Mouse (Mus musculus): Measurements from ENCODE around the gene Fam241a. TPM values are rescaled to one million over a fixed set of nuclear protein-coding genes. Genes with fewer than 3 reads are reported as not detected.

The Fam241a gene
- polyA plus RNA-seq, 1 experiment from 2014 or later, result 10.7 TPM

DNA sequence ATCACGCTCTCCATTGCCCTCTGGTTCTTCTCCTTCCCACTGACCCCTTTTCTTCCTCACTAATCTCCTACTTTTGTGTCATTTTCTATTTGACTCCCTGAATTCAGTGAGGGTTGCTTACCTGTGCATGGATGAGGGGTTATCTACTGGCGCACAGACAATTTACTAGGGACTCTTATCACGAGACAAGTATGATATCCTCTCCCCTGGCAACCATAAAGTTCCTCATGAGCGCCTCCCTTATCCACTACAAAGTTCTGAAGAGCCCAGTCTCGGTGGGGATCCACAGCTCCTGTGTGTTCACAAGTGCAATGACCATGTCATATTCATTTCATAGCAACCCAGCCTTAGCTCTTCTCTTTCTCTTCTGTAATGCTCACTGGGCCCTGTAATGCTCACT, 46.2 kb downstream of the Fam241a start:
- WGBS, result 77% methylated on average over 5 of the region's 5 CpGs
- no peak overlapping the region for H3K4me2 ChIP-seq (ENCODE audit: low read depth, low read length)
- H3K27ac ChIP-seq (ENCODE audit: low read length), result no peak overlapping the region
- ATAC-seq (ENCODE audit: low read depth), result no peak
- H3K9me3 ChIP-seq (ENCODE audit: control insufficient read depth, low read length), result 0 out of 2 replicates have a peak, but pooled peaks cover 2% of the 10 kb centered on the region
- H3K9ac ChIP-seq (ENCODE audit: low read length), result no peak overlapping the region
- H3K27me3 ChIP-seq (ENCODE audit: control insufficient read depth, insufficient read depth, low read depth, low read length), result no peaks in the 10 kb centered on the region
- H3K36me3 ChIP-seq (ENCODE audit: control insufficient read depth, insufficient read depth, low read length), result no peaks in the 10 kb centered on the region
- no peak overlapping the region for H3K4me3 ChIP-seq (ENCODE audit: low read length)
- H3K4me1 ChIP-seq (replicated peaks; ENCODE audit: control insufficient read depth, insufficient read depth, low read length), result no peaks in the 10 kb centered on the region

DNA sequence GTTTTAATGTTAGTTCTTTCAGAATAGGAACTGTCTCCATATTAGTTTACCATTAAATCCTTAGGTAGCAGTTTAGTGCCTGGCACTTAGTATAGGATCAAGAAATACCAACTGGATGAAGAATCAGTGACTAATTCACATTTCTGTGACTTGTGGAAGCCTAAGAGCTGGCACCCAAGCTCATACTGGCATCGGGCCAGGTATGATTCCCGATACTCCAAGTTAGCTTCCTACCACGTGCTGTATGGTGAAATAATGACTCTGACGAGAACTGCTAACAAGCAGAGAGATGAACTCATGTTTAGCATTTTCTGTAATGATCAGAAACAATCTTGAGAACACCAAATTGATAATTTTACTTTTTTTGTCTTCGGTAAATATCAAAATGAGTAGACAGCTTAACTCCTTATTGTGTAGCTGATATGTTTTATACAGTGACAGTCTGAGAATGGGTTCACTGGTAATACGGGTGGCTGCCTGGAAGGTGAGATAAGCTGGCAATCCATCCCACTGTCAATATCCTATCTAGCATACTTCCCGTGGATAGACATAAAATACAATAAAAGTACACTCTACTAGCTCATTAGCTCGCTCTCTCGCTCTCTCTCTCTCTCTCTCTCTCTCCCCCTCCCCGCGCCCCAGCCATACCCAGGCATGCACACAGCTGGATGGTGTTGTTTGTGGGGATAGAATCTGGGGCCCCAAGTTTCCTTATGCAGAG, 47.9 kb downstream of the Fam241a start:
- Histone ChIP-seq H3K4me3 (ENCODE audit: low read length) (no peak overlapping the region), H3K4me2 (ENCODE audit: low read depth, low read length) (no peak overlapping the region), H3K9ac (ENCODE audit: low read length) (no peak overlapping the region), H3K9me3 (ENCODE audit: control insufficient read depth, low read length) (0 out of 2 replicates have a peak, but pooled peaks cover 2% of the 10 kb centered on the region), H3K36me3 (ENCODE audit: control insufficient read depth, insufficient read depth, low read length) (no peaks in the 10 kb centered on the region), H3K27me3 (ENCODE audit: control insufficient read depth, insufficient read depth, low read depth, low read length) (no peaks in the 10 kb centered on the region), H3K27ac (ENCODE audit: low read length) (no peak overlapping the region), H3K4me1 (replicated peaks; ENCODE audit: control insufficient read depth, insufficient read depth, low read length) (peaks cover 5% of the 10 kb centered on the region; the same call in 1 of the 2 replicates)
- WGBS, result 66% methylated on average over 11 of the region's 11 CpGs
- ATAC-seq (ENCODE audit: low read depth), result no peak

DNA sequence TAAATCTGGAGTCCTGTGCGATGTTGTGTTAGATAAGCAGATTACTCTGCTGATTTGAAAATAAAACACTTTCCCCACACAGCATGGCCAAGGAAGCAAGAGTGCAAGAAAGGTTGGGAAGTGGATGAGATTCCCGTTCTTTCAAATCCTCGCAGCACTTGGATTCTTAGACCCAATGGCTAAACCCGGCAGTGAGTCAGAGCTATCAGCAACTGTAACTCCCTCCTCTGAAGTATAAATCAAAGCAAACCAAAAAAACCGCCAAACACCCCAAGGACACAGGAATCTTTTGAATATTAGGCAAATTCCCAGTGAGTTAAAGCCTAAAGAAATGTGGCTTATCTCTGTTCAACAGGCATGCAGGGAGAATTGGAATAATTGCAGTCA, 52.2 kb downstream of the Fam241a start:
- Histone ChIP-seq H3K27me3 (ENCODE audit: control insufficient read depth, insufficient read depth, low read depth, low read length) (no peaks in the 10 kb centered on the region), H3K36me3 (ENCODE audit: control insufficient read depth, insufficient read depth, low read length) (no peaks in the 10 kb centered on the region), H3K9me3 (ENCODE audit: control insufficient read depth, low read length) (0 out of 2 replicates have a peak, but pooled peaks cover 2% of the 10 kb centered on the region), H3K9ac (ENCODE audit: low read length) (no peak overlapping the region), H3K4me3 (ENCODE audit: low read length) (no peak overlapping the region), H3K4me2 (ENCODE audit: low read depth, low read length) (no peak overlapping the region), H3K4me1 (replicated peaks; ENCODE audit: control insufficient read depth, insufficient read depth, low read length) (peaks cover 6% of the 10 kb centered on the region; the same call in 1 of the 2 replicates), H3K27ac (ENCODE audit: low read length) (no peak overlapping the region)
- WGBS, result 25% methylated on average over 5 of the region's 5 CpGs
- no peak for ATAC-seq (ENCODE audit: low read depth)

GRCm38 (mm10) chr3:127843324-127843940, 52.7 kb downstream of the Fam241a start:
- Histone ChIP-seq H3K36me3 (ENCODE audit: control insufficient read depth, insufficient read depth, low read length) (no peaks in the 10 kb centered on the region), H3K4me3 (ENCODE audit: low read length) (no peak overlapping the region), H3K4me1 (replicated peaks; ENCODE audit: control insufficient read depth, insufficient read depth, low read length) (peaks cover 6% of the 10 kb centered on the region; the same call in 1 of the 2 replicates), H3K27me3 (ENCODE audit: control insufficient read depth, insufficient read depth, low read depth, low read length) (no peaks in the 10 kb centered on the region), H3K27ac (ENCODE audit: low read length) (no peak overlapping the region), H3K9ac (ENCODE audit: low read length) (no peak overlapping the region), H3K4me2 (ENCODE audit: low read depth, low read length) (0 out of 2 replicates have a peak overlapping the region, but pooled peaks have one; percentile 3), H3K9me3 (ENCODE audit: control insufficient read depth, low read length) (0 out of 2 replicates have a peak, but pooled peaks cover 2% of the 10 kb centered on the region)
- 35% methylated on average over 2 of the region's 2 CpGs for WGBS
- peak; percentile 80 for ATAC-seq (ENCODE audit: low read depth)

DNA sequence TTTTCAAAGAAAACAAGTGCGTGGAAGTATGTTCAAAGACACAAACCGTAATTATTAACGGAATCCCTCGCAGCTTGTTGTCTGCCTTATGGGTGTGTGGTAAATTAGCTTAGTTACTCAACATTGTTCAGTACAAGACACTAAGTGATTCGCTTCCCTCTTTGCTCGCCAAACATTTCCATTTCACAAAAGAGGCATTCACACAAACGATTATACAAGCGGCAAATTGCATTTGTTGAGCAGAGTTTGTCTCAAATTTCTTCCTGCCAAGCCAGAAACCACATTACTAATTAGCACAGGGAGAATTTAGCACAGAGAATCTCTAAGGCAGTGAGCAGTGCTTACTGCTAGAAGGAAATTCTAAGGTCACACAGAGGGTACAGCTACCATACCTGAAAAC, 54.2 kb downstream of the Fam241a start:
- no peak overlapping the region for H3K4me3 ChIP-seq (ENCODE audit: low read length)
- H3K9ac ChIP-seq (ENCODE audit: low read length), result no peak overlapping the region
- H3K27ac ChIP-seq (ENCODE audit: low read length), result no peak overlapping the region
- no peak for ATAC-seq (ENCODE audit: low read depth)
- 87% methylated on average over 8 of the region's 8 CpGs for WGBS
- H3K4me2 ChIP-seq (ENCODE audit: low read depth, low read length), result no peak overlapping the region
- no peaks in the 10 kb centered on the region for H3K36me3 ChIP-seq (ENCODE audit: control insufficient read depth, insufficient read depth, low read length)
- no peaks in the 10 kb centered on the region for H3K27me3 ChIP-seq (ENCODE audit: control insufficient read depth, insufficient read depth, low read depth, low read length)
- H3K4me1 ChIP-seq (replicated peaks; ENCODE audit: control insufficient read depth, insufficient read depth, low read length), result peaks cover 9% of the 10 kb centered on the region; the same call in 1 of the 2 replicates
- 0 out of 2 replicates have a peak, but pooled peaks cover 2% of the 10 kb centered on the region for H3K9me3 ChIP-seq (ENCODE audit: control insufficient read depth, low read length)

GRCm38 (mm10) chr3:127837972-127838644, 58.0 kb downstream of the Fam241a start:
- WGBS, result 29% methylated on average over 8 of the region's 8 CpGs
- Histone ChIP-seq H3K27ac (ENCODE audit: low read length) (peak overlapping the region; percentile 96), H3K4me1 (replicated peaks; ENCODE audit: control insufficient read depth, insufficient read depth, low read length) (peaks cover 12% of the 10 kb centered on the region), H3K27me3 (ENCODE audit: control insufficient read depth, insufficient read depth, low read depth, low read length) (no peaks in the 10 kb centered on the region), H3K9me3 (ENCODE audit: control insufficient read depth, low read length) (no peaks in the 10 kb centered on the region), H3K4me2 (ENCODE audit: low read depth, low read length) (peak overlapping the region; percentile 77), H3K4me3 (ENCODE audit: low read length) (peak overlapping the region; percentile 90), H3K36me3 (ENCODE audit: control insufficient read depth, insufficient read depth, low read length) (no peaks in the 10 kb centered on the region), H3K9ac (ENCODE audit: low read length) (peak overlapping the region; percentile 79)
- ATAC-seq (ENCODE audit: low read depth), result peak; percentile 3; the same call in 1 of the 2 replicates

DNA sequence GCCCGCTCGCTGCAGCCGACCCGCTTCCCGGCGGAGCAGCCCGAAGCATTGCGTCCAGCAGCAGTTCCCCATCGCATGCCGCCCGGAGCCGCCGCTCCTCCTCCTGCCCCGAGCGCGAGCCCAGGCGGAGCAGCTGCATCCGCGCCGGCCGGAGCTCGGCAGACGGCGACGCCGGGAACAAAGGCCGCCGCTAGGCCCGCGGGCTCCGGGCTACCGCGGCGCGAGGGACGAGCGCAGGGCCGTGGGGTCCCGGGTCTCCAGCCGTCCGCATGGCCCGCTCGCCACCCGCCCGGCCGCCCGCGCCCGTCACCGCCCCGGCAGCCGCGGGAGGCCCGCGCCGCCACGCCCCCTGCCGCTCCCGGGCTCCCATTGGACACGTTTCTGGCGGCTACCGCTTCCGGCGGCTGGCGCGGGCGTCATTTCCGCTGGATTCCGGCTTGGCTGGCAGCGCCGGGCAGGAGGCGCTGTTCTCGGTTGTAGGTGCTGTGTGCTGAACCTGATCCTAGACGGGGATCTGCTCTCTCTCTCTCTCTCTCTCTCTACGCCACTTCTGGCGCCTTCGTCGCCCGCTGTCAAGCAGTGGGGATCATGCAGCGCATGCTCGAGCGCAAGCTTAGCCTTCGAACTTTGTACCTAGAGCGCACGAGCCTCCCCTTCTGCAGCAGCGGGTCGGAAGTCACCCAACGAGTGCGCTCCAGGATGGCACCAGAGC, 58.8 kb downstream of the Fam241a start, which contains the start of gene Ap1ar:
Ap1ar (minus strand) TSS at position 370 of the 712 bp plus-strand sequence.
- H3K9me3 ChIP-seq (ENCODE audit: control insufficient read depth, low read length), result no peaks in the 10 kb centered on the region
- H3K9ac ChIP-seq (ENCODE audit: low read length), result peak within 1 kb of the TSS; percentile 89
- ATAC-seq (ENCODE audit: low read depth), result peak; percentile 99
- H3K27ac ChIP-seq (ENCODE audit: low read length), result peak within 1 kb of the TSS; percentile 96
- under 1% methylated on average over 72 of the region's 89 CpGs for WGBS
- H3K36me3 ChIP-seq (ENCODE audit: control insufficient read depth, insufficient read depth, low read length), result no peaks in the 10 kb centered on the region
- peak within 1 kb of the TSS; percentile 86 for H3K4me2 ChIP-seq (ENCODE audit: low read depth, low read length)
- H3K4me3 ChIP-seq (ENCODE audit: low read length), result peak within 1 kb of the TSS; percentile 90
- H3K4me1 ChIP-seq (replicated peaks; ENCODE audit: control insufficient read depth, insufficient read depth, low read length), result peaks cover 12% of the 10 kb centered on the region
- H3K27me3 ChIP-seq (ENCODE audit: control insufficient read depth, insufficient read depth, low read depth, low read length), result no peaks in the 10 kb centered on the region

DNA sequence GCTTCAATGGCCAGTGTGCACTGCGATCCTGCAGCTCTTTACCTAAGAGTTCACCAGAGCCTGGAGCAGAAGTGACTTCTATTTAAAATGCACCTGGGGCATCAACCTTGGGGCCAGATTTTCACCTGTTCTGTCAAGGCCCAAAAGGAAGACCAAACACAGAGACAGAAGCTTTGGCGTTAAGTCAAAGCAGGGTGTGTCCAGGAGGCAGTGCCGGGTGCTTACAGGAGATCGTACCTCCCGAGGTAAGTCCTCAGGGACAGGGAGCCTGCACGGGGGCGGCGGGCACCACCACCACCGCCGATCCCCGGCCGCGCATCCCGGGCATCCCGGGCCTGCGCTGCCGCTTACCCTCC, 59.3 kb downstream of the Fam241a start:
- Histone ChIP-seq H3K4me2 (ENCODE audit: low read depth, low read length) (peak overlapping the region; percentile 86), H3K27ac (ENCODE audit: low read length) (peak overlapping the region; percentile 82), H3K36me3 (ENCODE audit: control insufficient read depth, insufficient read depth, low read length) (no peaks in the 10 kb centered on the region), H3K27me3 (ENCODE audit: control insufficient read depth, insufficient read depth, low read depth, low read length) (no peaks in the 10 kb centered on the region), H3K9ac (ENCODE audit: low read length) (peak overlapping the region; percentile 89), H3K9me3 (ENCODE audit: control insufficient read depth, low read length) (no peaks in the 10 kb centered on the region), H3K4me1 (replicated peaks; ENCODE audit: control insufficient read depth, insufficient read depth, low read length) (peaks cover 12% of the 10 kb centered on the region), H3K4me3 (ENCODE audit: low read length) (peak overlapping the region; percentile 90)
- ATAC-seq (ENCODE audit: low read depth), result no peak; the same call in 1 of the 2 replicates
- under 1% methylated on average over 8 of the region's 17 CpGs for WGBS

All from lung, embryonic 16.5 days (tissue).